Comparison of ENCODE assay signal across 20 mouse cellular contexts in genomic region chr16:5263156-5263555, GRCm38 (mm10). TPM values are rescaled to one million over a fixed set of nuclear protein-coding genes. Genes with fewer than 3 reads are reported as not detected.
DNase-seq lines count a peak whose midpoint lies in the region; ATAC-seq and TF ChIP-seq lines count a peak whose summit lies in the region.
"Had no signal": no experiment of that assay in that cellular context is flagged by ENCODE, and none has a peak within 500 bp of the region (broad histone marks: within the 10 kb centered on the region; RNA-seq: fewer than 3 reads in every experiment).

No protein-coding gene starts in this region.

- H3K27me3 ChIP-seq in limb, embryonic 11.5 days (ENCODE audit: control insufficient read depth, insufficient read depth, low read length): no peaks in the 10 kb centered on the region
- H3K27me3 ChIP-seq in limb, embryonic 10.5 days (ENCODE audit: low read depth, poor library complexity, severe bottlenecking): no peaks in the 10 kb centered on the region
- H3K27me3 ChIP-seq in embryonic facial prominence, embryonic 13.5 days: no peaks in the 10 kb centered on the region
- H3K27me3 ChIP-seq: embryonic facial prominence, embryonic 15.5 days; lung, embryonic 15.5 days had no signal

- no peak for TF ChIP-seq POLR2A in brain, embryonic 14.5 days (IDR thresholded peaks at IDR 0.05; ENCODE audit: borderline replicate concordance, extremely low read depth, insufficient read depth, insufficient read length, poor library complexity, severe bottlenecking)

- H3K9ac ChIP-seq in limb, embryonic 11.5 days (ENCODE audit: low read length): no peak overlapping the region
- 0 out of 2 replicates have a peak overlapping the region, but pooled peaks have one; percentile 16 for H3K9ac ChIP-seq in embryonic facial prominence, embryonic 13.5 days
- H3K9ac ChIP-seq: embryonic facial prominence, embryonic 15.5 days; lung, embryonic 15.5 days had no signal

- TF ChIP-seq CTCF in brain, embryonic 14.5 days (IDR thresholded peaks at IDR 0.05; ENCODE audit: borderline replicate concordance, extremely low read depth, insufficient read depth, insufficient read length): no peak

- DNase-seq in limb, embryonic 11.5 days (ENCODE audit: low spot score): peak; percentile 27
- no peak for DNase-seq in limb, embryonic 10.5 days (ENCODE audit: low spot score)
- peak; percentile 9 for DNase-seq in brain, embryonic 14.5 days (ENCODE audit: low read depth)
- DNase-seq in mesoderm, embryonic 11.5 days (ENCODE audit: low read depth, low spot score): peak; percentile 70
- DNase-seq in right cerebral cortex, adult 2 months (ENCODE audit: low spot score in 2 of 2): no peak
- DNase-seq in left cerebral cortex, postnatal 14 days (ENCODE audit: low spot score in 2 of 2): no peak
- DNase-seq in right cerebral cortex, postnatal 14 days: no peak
- DNase-seq: adrenal gland, adult 8-10 months; cerebellum, adult 8-10 months; heart, postnatal 36 days; layer of hippocampus, postnatal 36 days; right cerebral cortex, postnatal 25 days; thymus, postnatal 4 days had no signal

- intact Hi-C loops in left cerebral cortex, postnatal 14 days (cut with DNase I): no loop called here

- no peaks in the 10 kb centered on the region for H3K4me1 ChIP-seq in limb, embryonic 11.5 days (ENCODE audit: control insufficient read depth, insufficient read depth, low read length)
- peaks cover 7% of the 10 kb centered on the region; the same call in 1 of the 2 replicates for H3K4me1 ChIP-seq in limb, embryonic 10.5 days
- peaks cover 10% of the 10 kb centered on the region for H3K4me1 ChIP-seq in embryonic facial prominence, embryonic 13.5 days
- H3K4me1 ChIP-seq: lung, embryonic 15.5 days had no signal

- H3K4me2 ChIP-seq in limb, embryonic 11.5 days (ENCODE audit: low read depth, severe bottlenecking): no peak overlapping the region
- 0 out of 2 replicates have a peak overlapping the region, but pooled peaks have one; percentile 7 for H3K4me2 ChIP-seq in embryonic facial prominence, embryonic 13.5 days
- H3K4me2 ChIP-seq: embryonic facial prominence, embryonic 15.5 days; lung, embryonic 15.5 days had no signal

- ATAC-seq in limb, embryonic 11.5 days (ENCODE audit: insufficient number of reproducible peaks, low FRiP score, low TSS enrichment, low read depth): no peak
- no peak for ATAC-seq in embryonic facial prominence, embryonic 13.5 days (ENCODE audit: insufficient number of reproducible peaks, insufficient read depth, low FRiP score, low TSS enrichment, low read depth)
- ATAC-seq: forebrain, embryonic 14.5 days; intestine, postnatal 0 days had no signal

- WGBS in limb, embryonic 11.5 days: 56% methylated on average over 8 of the region's 8 CpGs
- 57% methylated on average over 8 of the region's 8 CpGs for WGBS in limb, embryonic 10.5 days
- 19% methylated on average over 8 of the region's 8 CpGs for WGBS in embryonic facial prominence, embryonic 13.5 days

- H3K27ac ChIP-seq in limb, embryonic 11.5 days (replicated peaks; ENCODE audit: low read depth, low read length): no peak overlapping the region
- no peak overlapping the region for H3K27ac ChIP-seq in limb, embryonic 10.5 days
- peak overlapping the region; percentile 28; the same call in 1 of the 2 replicates for H3K27ac ChIP-seq in embryonic facial prominence, embryonic 13.5 days
- H3K27ac ChIP-seq: embryonic facial prominence, embryonic 15.5 days; lung, embryonic 15.5 days had no signal

- H3K4me3 ChIP-seq in limb, embryonic 11.5 days (ENCODE audit: low read depth, low read length): no peak overlapping the region
- no peak overlapping the region for H3K4me3 ChIP-seq in limb, embryonic 10.5 days
- H3K4me3 ChIP-seq in embryonic facial prominence, embryonic 13.5 days: no peak overlapping the region
- H3K4me3 ChIP-seq: embryonic facial prominence, embryonic 15.5 days; lung, embryonic 15.5 days had no signal

- H3K36me3 ChIP-seq in limb, embryonic 11.5 days (ENCODE audit: control insufficient read depth, insufficient read depth, low read length): no peaks in the 10 kb centered on the region
- H3K36me3 ChIP-seq in limb, embryonic 10.5 days: no peaks in the 10 kb centered on the region
- H3K36me3 ChIP-seq in embryonic facial prominence, embryonic 13.5 days: no peaks in the 10 kb centered on the region
- H3K36me3 ChIP-seq: embryonic facial prominence, embryonic 15.5 days; lung, embryonic 15.5 days had no signal

- no peaks in the 10 kb centered on the region for H3K9me3 ChIP-seq in limb, embryonic 11.5 days (ENCODE audit: control insufficient read depth, low read length)
- H3K9me3 ChIP-seq in limb, embryonic 10.5 days (replicated peaks): no peaks in the 10 kb centered on the region
- H3K9me3 ChIP-seq in embryonic facial prominence, embryonic 13.5 days: no peaks in the 10 kb centered on the region
- H3K9me3 ChIP-seq: lung, embryonic 15.5 days had no signal

RNA-seq across cellular contexts. Expression of gene Eef2kmt, which starts 7.4 kb away (rescaled TPM):
- polyA plus RNA-seq in limb, embryonic 11.5 days (2014; fragmentation: Nextera tagmentation; extraction: Ambion mirVana): 14.5 and 15.8 TPM in 2 replicates
- 18.2 and 19.4 TPM in 2 replicates for polyA plus RNA-seq in limb, embryonic 10.5 days (2016; fragmentation: Nextera tagmentation; extraction: Ambion mirVana)
- 11.2 and 13.8 TPM in 2 replicates for polyA plus RNA-seq in brain, embryonic 14.5 days (2012; rRNA removed)
- 17.0 and 20.3 TPM in 2 replicates for polyA plus RNA-seq in embryonic facial prominence, embryonic 13.5 days (2015; fragmentation: Nextera tagmentation; extraction: Ambion mirVana)
- total RNA-seq in left cerebral cortex, postnatal 14 days (2021): 1 to 10 TPM; 3.7 to 4.2 TPM

RNA-seq across cellular contexts. Expression of gene Alg1, which starts 29.7 kb away (rescaled TPM):
- polyA plus RNA-seq in limb, embryonic 11.5 days (2014; fragmentation: Nextera tagmentation; extraction: Ambion mirVana): 24.7 and 26.1 TPM in 2 replicates
- polyA plus RNA-seq in limb, embryonic 10.5 days (2016; fragmentation: Nextera tagmentation; extraction: Ambion mirVana): 25.9 and 29.9 TPM in 2 replicates
- polyA plus RNA-seq in brain, embryonic 14.5 days (2012; rRNA removed): 42.9 and 56.6 TPM in 2 replicates
- 31.2 and 38.1 TPM in 2 replicates for polyA plus RNA-seq in embryonic facial prominence, embryonic 13.5 days (2015; fragmentation: Nextera tagmentation; extraction: Ambion mirVana)
- total RNA-seq in left cerebral cortex, postnatal 14 days (2021): 10 to 100 TPM; 26.9 to 29.7 TPM

RNA-seq across cellular contexts. Expression of gene AU021092, which starts 41.1 kb away (rescaled TPM):
- polyA plus RNA-seq in limb, embryonic 11.5 days (2014; fragmentation: Nextera tagmentation; extraction: Ambion mirVana): 1.5 and 1.6 TPM in 2 replicates
- polyA plus RNA-seq in limb, embryonic 10.5 days (2016; fragmentation: Nextera tagmentation; extraction: Ambion mirVana): 0.60 and 1.4 TPM in 2 replicates
- 14.9 and 16.2 TPM in 2 replicates for polyA plus RNA-seq in brain, embryonic 14.5 days (2012; rRNA removed)
- polyA plus RNA-seq in embryonic facial prominence, embryonic 13.5 days (2015; fragmentation: Nextera tagmentation; extraction: Ambion mirVana): 1.7 and 2.9 TPM in 2 replicates
- total RNA-seq in left cerebral cortex, postnatal 14 days (2021): 10 to 100 TPM in 1 of 2 experiments, 1 to 10 TPM in 1; 8.8 to 11.3 TPM
- total RNA-seq: CH12.LX; megakaryocyte, adult 5-6 weeks had no signal

RNA-seq across cellular contexts. Expression of gene Nagpa, which starts 59.3 kb away (rescaled TPM):
- polyA plus RNA-seq in limb, embryonic 11.5 days (2014; fragmentation: Nextera tagmentation; extraction: Ambion mirVana): 16.6 and 16.9 TPM in 2 replicates
- 16.9 and 19.5 TPM in 2 replicates for polyA plus RNA-seq in limb, embryonic 10.5 days (2016; fragmentation: Nextera tagmentation; extraction: Ambion mirVana)
- 12.9 and 13.5 TPM in 2 replicates for polyA plus RNA-seq in brain, embryonic 14.5 days (2012; rRNA removed)
- 16.7 and 17.9 TPM in 2 replicates for polyA plus RNA-seq in embryonic facial prominence, embryonic 13.5 days (2015; fragmentation: Nextera tagmentation; extraction: Ambion mirVana)
- 1 to 10 TPM; 7.4 to 10.0 TPM for total RNA-seq in left cerebral cortex, postnatal 14 days (2021)

Comparison
In these comparisons a context has a peak if more than half of its experiments do, and no peak if none do; other contexts are left out.
1. DNase-seq: peak in limb, embryonic 11.5 days (single experiment), brain, embryonic 14.5 days (single experiment) and mesoderm, embryonic 11.5 days (single experiment); none in limb, embryonic 10.5 days (single experiment), right cerebral cortex, adult 2 months (0 of 2), left cerebral cortex, postnatal 14 days (0 of 2) and right cerebral cortex, postnatal 14 days (single experiment).